Mouse (Mus musculus): ENCODE measurements around the gene Gm2a.

DNA sequence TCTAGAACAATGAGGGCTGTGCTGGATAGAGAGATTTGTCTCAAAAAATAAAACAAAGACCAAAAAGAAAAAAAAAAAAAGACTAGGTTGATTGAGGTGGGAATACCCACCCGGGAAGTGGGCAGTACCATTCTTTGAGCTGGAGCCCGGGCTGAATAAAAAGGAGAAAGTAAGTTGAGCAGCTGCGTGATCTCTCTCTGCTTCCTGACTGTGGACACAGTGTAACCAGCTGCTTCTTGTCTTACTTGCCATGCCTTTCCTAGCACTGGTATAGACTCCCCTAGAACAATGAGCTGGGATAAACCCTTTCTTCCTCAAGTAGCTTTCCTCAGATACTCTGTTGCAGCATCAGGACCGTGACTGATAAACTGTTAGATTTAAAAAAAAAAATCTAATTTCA is 43.6 kb downstream of the Gm2a start:
- no peak for TF ChIP-seq CTCF (IDR thresholded peaks at IDR 0.05; ENCODE audit: low read depth)
- no peak for TF ChIP-seq EP300 (IDR thresholded peaks at IDR 0.05; ENCODE audit: low read depth)
